Mouse (Mus musculus): ENCODE measurements at regions not wholly inside any gene's neighbourhood (a gene's known extent, or its start where the extent isn't known, plus 50 kb on each side); places are given as distances from the start of the nearest gene placed in this dataset.

DNA sequence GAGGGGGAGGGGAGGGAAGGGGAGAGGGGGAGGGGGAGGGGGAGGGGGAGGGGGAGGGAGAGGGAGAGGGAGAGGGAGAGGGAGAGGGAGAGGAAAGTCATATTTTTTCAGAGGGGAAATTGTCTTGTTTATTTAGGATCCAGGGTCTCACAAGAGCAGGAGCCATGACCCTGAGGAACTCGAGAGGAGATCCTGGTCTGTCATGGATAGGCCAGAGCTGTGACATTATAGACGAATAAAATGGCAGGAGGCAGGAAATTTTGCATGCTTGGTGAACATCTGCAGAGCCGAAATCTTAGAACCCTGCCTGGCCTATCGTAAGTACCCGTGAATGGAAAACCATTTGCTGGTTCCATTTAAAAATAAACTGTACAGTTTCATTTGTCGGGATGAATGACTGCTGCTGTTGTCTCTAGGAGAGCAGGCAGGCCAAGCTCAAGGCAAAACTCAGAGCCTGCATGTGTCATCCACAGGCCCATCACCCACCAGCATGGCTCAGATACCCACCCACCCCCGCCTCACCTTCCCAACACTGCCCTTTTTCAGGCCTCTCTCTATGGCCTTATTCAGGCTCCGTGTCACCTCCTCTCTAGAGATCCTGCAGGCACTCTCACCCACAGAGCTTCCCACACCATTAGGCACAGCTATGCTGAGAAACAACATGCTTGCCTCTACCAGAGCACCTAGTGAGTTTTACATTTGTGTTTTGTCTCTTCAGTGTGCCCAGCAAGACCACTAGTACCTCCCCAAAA is 184.7 kb downstream of the Lmo4 start:
- TF ChIP-seq HCFC1 (IDR thresholded peaks at IDR 0.05; ENCODE audit: borderline replicate concordance, insufficient read depth, low read length), result no peak
- TF ChIP-seq CHD2 (IDR thresholded peaks at IDR 0.05; ENCODE audit: low read depth, low read length), result no peak
- TF ChIP-seq ZC3H11A (IDR thresholded peaks at IDR 0.05; ENCODE audit: borderline replicate concordance, low read depth, low read length), result no peak
